Mouse (Mus musculus) limb, embryonic 14.5 days (tissue): ENCODE data around the gene Pcbd2. TPM values are rescaled to one million over a fixed set of nuclear protein-coding genes. Genes with fewer than 3 reads are reported as not detected.

Source experiments
- ATAC-seq: fragments of 200-750 bp; cut with Nextera tagmentation; 2 replicates; pipeline ENCODE4 v1.8.0; 2017; ENCODE audit warnings: low read depth, moderate number of reproducible peaks, moderate TSS enrichment; ENCODE audit not compliant: low FRiP score
- DNase-seq: peaks from one replicate; pipeline ENCODE4 v3.0.0-alpha.2; 2015; ENCODE audit warnings: low spot score
- H3K27ac ChIP-seq: fragments of 300-500 bp; sonication (generic); replicated peaks from 2 replicates; pipeline ENCODE4 v1.5.1; 2014; ENCODE audit warnings: low read depth, mild to moderate bottlenecking, low read length, moderate library complexity, mixed read lengths
- H3K27me3 ChIP-seq: fragments of 300-500 bp; sonication (generic); 2 replicates; pipeline ENCODE4 v1.6.1; 2014; ENCODE audit warnings: low read length, mixed read lengths; ENCODE audit not compliant: control insufficient read depth, insufficient read depth
- H3K36me3 ChIP-seq: fragments of 300-500 bp; sonication (generic); 2 replicates; pipeline ENCODE4 v1.6.1; 2014; ENCODE audit warnings: mild to moderate bottlenecking, low read length, moderate library complexity, mixed read lengths; ENCODE audit not compliant: control insufficient read depth, insufficient read depth
- H3K4me1 ChIP-seq: fragments of 300-500 bp; sonication (generic); 2 replicates; pipeline ENCODE4 v1.6.1; 2014; ENCODE audit warnings: antibody characterized with exemption, low read length, mixed read lengths; ENCODE audit not compliant: control insufficient read depth, insufficient read depth
- H3K4me2 ChIP-seq: fragments of 300-500 bp; sonication (generic); replicated peaks from 2 replicates; pipeline ENCODE4 v1.6.1; 2014; ENCODE audit warnings: low read depth, mild to moderate bottlenecking, low read length, moderate library complexity; ENCODE audit not compliant: severe bottlenecking
- H3K4me3 ChIP-seq: fragments of 300-500 bp; sonication (generic); replicated peaks from 2 replicates; pipeline ENCODE4 v1.5.1; 2014; ENCODE audit warnings: low read length
- H3K9ac ChIP-seq: fragments of 300-500 bp; sonication (generic); 2 replicates; pipeline ENCODE4 v1.6.1; 2014; ENCODE audit warnings: mild to moderate bottlenecking, low read depth, low read length, moderate library complexity; ENCODE audit not compliant: severe bottlenecking
- H3K9me3 ChIP-seq: fragments of 300-500 bp; sonication (generic); 2 replicates; pipeline ENCODE4 v1.6.1; 2016; ENCODE audit warnings: low read length; ENCODE audit not compliant: control insufficient read depth
- POLR2A ChIP-seq: fragments of 200-500 bp; IDR thresholded peaks from 2 replicates; pipeline ENCODE4 v1.8.0; 2012; ENCODE audit warnings: inconsistent platforms, mild to moderate bottlenecking, moderate library complexity, borderline replicate concordance; ENCODE audit not compliant: insufficient read depth, insufficient read length; ENCODE audit errors: extremely low read depth
- WGBS: fragments of 180-500 bp; shearing (Covaris S2); extraction: QIAGEN DNeasy Blood & Tissue Kit; methylation state at CpG from one replicate; pipeline ENCODE4 v1.1.7; 2014; 5-methylcytosine and 5-hydroxymethylcytosine counted together
- polyA plus RNA-seq, 2 experiments: library from polyadenylated mRNA; depleted of rRNA in 1 of 2; stranded (reverse) in 1 of 2; unstranded in 1 of 2; fragments of >200 nt; fragmentation: Nextera tagmentation in 1 of 2; extraction: Ambion mirVana in 1 of 2; gene quantifications; 2 replicates each; pipeline versions ENCODE4 v1.2.1 to v1.2.3; 2012 to 2014

Gene Pcbd2
- polyA plus RNA-seq, 2 experiments = 40.9 to 41.7 TPM

GRCm38 (mm10) chr13:55721995-55722394 lies 5.2 kb upstream of the Pcbd2 start:
- no peak overlapping the region for H3K9ac ChIP-seq
- H3K4me2 ChIP-seq = no peak overlapping the region
- no peak overlapping the region for H3K4me3 ChIP-seq
- no peaks in the 10 kb centered on the region for H3K27me3 ChIP-seq
- peaks cover 54% of the 10 kb centered on the region for H3K36me3 ChIP-seq
- 89% methylated on average over 2 of the region's 2 CpGs for WGBS
- no peak for TF ChIP-seq POLR2A
- no peak overlapping the region for H3K27ac ChIP-seq
- ATAC-seq = no peak
- no peaks in the 10 kb centered on the region for H3K4me1 ChIP-seq
- no peaks in the 10 kb centered on the region for H3K9me3 ChIP-seq
- DNase-seq = no peak

GRCm38 (mm10) chr13:55726598-55727119 lies 509 bp upstream of the Pcbd2 start:
- H3K9ac ChIP-seq = peak overlapping the region; percentile 75
- H3K27me3 ChIP-seq = no peaks in the 10 kb centered on the region
- no peaks in the 10 kb centered on the region for H3K9me3 ChIP-seq
- H3K36me3 ChIP-seq = peaks cover 21% of the 10 kb centered on the region
- no peak for TF ChIP-seq POLR2A
- ATAC-seq (no peak), DNase-seq (no peak)
- H3K4me1 ChIP-seq = no peaks in the 10 kb centered on the region
- peak overlapping the region; percentile 58 for H3K4me3 ChIP-seq
- H3K4me2 ChIP-seq = peak overlapping the region; percentile 75
- H3K27ac ChIP-seq = peak overlapping the region; percentile 93
- 3% methylated on average over 4 of the region's 4 CpGs for WGBS

- peaks cover 16% of the 10 kb centered on the region for H3K36me3 ChIP-seq
- H3K27ac ChIP-seq = peak overlapping the region; percentile 93
- ATAC-seq (peak; percentile 76), DNase-seq (peak; percentile 85)
- no peaks in the 10 kb centered on the region for H3K27me3 ChIP-seq
- peak overlapping the region; percentile 58 for H3K4me3 ChIP-seq
- H3K4me1 ChIP-seq = no peaks in the 10 kb centered on the region
- H3K9ac ChIP-seq = peak overlapping the region; percentile 75
- peak overlapping the region; percentile 75 for H3K4me2 ChIP-seq
- 4% methylated on average over 19 of the region's 19 CpGs for WGBS
- TF ChIP-seq POLR2A = no peak
- no peaks in the 10 kb centered on the region for H3K9me3 ChIP-seq
Measured at GRCm38 (mm10) chr13:55727839-55728238, 671 bp downstream of the Pcbd2 start.

DNA sequence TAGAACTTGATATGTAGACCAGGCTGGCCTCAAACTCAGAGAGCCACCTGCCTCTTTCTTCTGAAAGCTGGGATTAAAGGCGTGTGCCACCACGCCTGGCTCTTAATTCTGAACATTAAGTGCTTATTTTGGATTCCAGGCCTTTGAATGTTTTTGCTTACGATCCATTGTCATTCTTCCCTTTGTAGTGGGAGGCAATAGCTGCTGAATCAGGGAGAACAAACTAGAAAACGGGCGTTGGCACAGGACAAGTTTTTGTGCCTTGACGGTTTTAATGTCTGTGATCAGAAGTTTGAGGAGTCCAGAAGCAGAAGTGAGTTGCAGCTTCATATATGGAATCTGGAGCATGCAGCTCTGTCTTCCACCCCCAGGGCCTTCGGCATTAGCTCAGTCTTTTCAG lies 3.5 kb downstream of the Pcbd2 start:
- Histone ChIP-seq H3K9ac (no peak overlapping the region), H3K27me3 (no peaks in the 10 kb centered on the region), H3K4me3 (no peak overlapping the region), H3K4me1 (peaks cover 8% of the 10 kb centered on the region; the same call in 1 of the 2 replicates), H3K27ac (no peak overlapping the region), H3K36me3 (peaks cover 4% of the 10 kb centered on the region; the same call in 1 of the 2 replicates), H3K4me2 (no peak overlapping the region), H3K9me3 (no peaks in the 10 kb centered on the region)
- 87% methylated on average over 7 of the region's 7 CpGs for WGBS
- ATAC-seq (no peak), DNase-seq (no peak)
- TF ChIP-seq POLR2A = no peak

DNA sequence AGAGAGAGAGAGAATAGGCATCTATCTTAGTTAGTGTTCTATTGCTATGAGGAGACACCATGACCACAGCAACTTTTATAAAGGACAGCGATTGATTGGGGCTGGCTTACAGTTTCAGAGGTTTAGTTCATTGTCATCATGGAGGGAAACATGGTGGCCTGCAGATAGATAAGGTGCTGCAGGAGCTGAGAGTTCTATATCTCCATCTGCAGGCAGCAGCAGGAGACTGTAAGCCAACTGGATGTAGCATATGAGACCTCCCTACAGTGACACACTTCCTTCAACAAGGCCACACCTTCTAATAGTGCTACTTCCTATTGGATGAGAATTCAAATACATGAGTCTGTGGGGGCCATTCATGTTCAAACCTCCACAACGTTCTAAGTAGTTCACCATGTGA lies 5.0 kb downstream of the Pcbd2 start:
- H3K27ac ChIP-seq = no peak overlapping the region
- no peak for DNase-seq
- H3K4me3 ChIP-seq = no peak overlapping the region
- no peak overlapping the region for H3K4me2 ChIP-seq
- no peaks in the 10 kb centered on the region for H3K36me3 ChIP-seq
- H3K9me3 ChIP-seq = no peaks in the 10 kb centered on the region
- no peak for TF ChIP-seq POLR2A
- H3K27me3 ChIP-seq = no peaks in the 10 kb centered on the region
- no peak overlapping the region for H3K9ac ChIP-seq
- WGBS = 74% methylated on average over 2 of the region's 2 CpGs
- H3K4me1 ChIP-seq = peaks cover 8% of the 10 kb centered on the region; the same call in 1 of the 2 replicates
- no peak for ATAC-seq
